Mouse (Mus musculus): Measurements from ENCODE around the gene Ppp1r14a.
A peak's percentile ranks its signal among the peaks of the same experiment; 100 is the strongest.

Gene Ppp1r14a

GRCm38 (mm10) chr7:29303738-29304462 is 14.8 kb downstream of the Ppp1r14a start, which contains the start of gene Dpf1:
TSS of gene Dpf1 (plus strand) at chr7:29303951.
- DNase-seq (ENCODE audit: low read depth, low spot score) = peak; percentile 70

- DNase-seq (ENCODE audit: low read depth, low spot score) = no peak
These were observed 15.6 kb downstream of the Ppp1r14a start for GRCm38 (mm10) chr7:29304463-29305262.

- DNase-seq (ENCODE audit: low read depth, low spot score) = no peak
These were observed 16.3 kb downstream of the Ppp1r14a start for GRCm38 (mm10) chr7:29305263-29305988.

- no peak for DNase-seq (ENCODE audit: low read depth, low spot score)
These were observed 17.0 kb downstream of the Ppp1r14a start for GRCm38 (mm10) chr7:29306108-29306507.

GRCm38 (mm10) chr7:29306619-29307018 is 17.5 kb downstream of the Ppp1r14a start:
- no peak for DNase-seq (ENCODE audit: low read depth, low spot score)

GRCm38 (mm10) chr7:29307350-29308104 is 18.4 kb downstream of the Ppp1r14a start:
- peak; percentile 72 for DNase-seq (ENCODE audit: low read depth, low spot score)

GRCm38 (mm10) chr7:29309221-29309721 is 20.2 kb downstream of the Ppp1r14a start:
- DNase-seq (ENCODE audit: low read depth, low spot score) = no peak

- peak; percentile 48 for DNase-seq (ENCODE audit: low read depth, low spot score)
These were observed 20.6 kb downstream of the Ppp1r14a start for GRCm38 (mm10) chr7:29309749-29310148.

GRCm38 (mm10) chr7:29313051-29313450 is 23.9 kb downstream of the Ppp1r14a start:
- DNase-seq (ENCODE audit: low read depth, low spot score) = no peak

- no peak for DNase-seq (ENCODE audit: low read depth, low spot score)
These were observed 24.6 kb downstream of the Ppp1r14a start for GRCm38 (mm10) chr7:29313572-29314261.

GRCm38 (mm10) chr7:29314844-29315628 is 25.9 kb downstream of the Ppp1r14a start:
- DNase-seq (ENCODE audit: low read depth, low spot score) = no peak

- no peak for DNase-seq (ENCODE audit: low read depth, low spot score)
These were observed 27.1 kb downstream of the Ppp1r14a start for GRCm38 (mm10) chr7:29316137-29316734.

GRCm38 (mm10) chr7:29316976-29317375 is 27.9 kb downstream of the Ppp1r14a start:
- DNase-seq (ENCODE audit: low read depth, low spot score) = no peak

GRCm38 (mm10) chr7:29317558-29317957 is 28.4 kb downstream of the Ppp1r14a start:
- DNase-seq (ENCODE audit: low read depth, low spot score) = no peak

- no peak for DNase-seq (ENCODE audit: low read depth, low spot score)
These were observed 29.2 kb downstream of the Ppp1r14a start for GRCm38 (mm10) chr7:29318115-29318911.

- no peak for DNase-seq (ENCODE audit: low read depth, low spot score)
These were observed 30.5 kb downstream of the Ppp1r14a start for GRCm38 (mm10) chr7:29319337-29320307.

- no peak for DNase-seq (ENCODE audit: low read depth, low spot score)
These were observed 38.0 kb downstream of the Ppp1r14a start for GRCm38 (mm10) chr7:29327087-29327486.
